Mouse (Mus musculus): ENCODE results near the gene Ints1.

DNA sequence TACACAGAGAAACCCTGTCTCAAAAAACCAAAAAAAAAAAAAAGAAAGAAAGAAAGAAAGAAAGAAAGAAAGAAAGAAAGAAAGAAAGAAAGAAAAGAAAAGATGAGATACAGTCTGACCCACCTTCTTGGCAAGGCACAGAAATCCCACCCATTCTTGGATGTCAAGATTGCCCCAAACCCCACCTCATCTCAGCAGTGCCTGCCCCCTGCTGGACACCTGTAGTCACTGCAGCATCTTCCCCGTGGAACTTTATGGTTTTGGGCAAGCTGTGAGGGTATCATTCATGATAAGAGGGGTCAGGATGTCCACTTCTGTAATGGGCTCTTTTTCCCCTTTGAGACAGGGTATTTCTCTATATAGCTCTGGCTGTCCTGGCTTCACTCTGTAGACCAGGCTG lies 41.8 kb upstream of the Ints1 start:
- TF ChIP-seq POLR2A (IDR thresholded peaks at IDR 0.05; ENCODE audit: insufficient read length, low read depth): no peak
- TF ChIP-seq POLR2AphosphoS2 (IDR thresholded peaks at IDR 0.05; ENCODE audit: insufficient read length, low read depth): no peak
- TF ChIP-seq CEBPB (IDR thresholded peaks at IDR 0.05; ENCODE audit: insufficient read depth, poor library complexity, severe bottlenecking): no peak
- no peak for TF ChIP-seq USF1 (IDR thresholded peaks at IDR 0.05; ENCODE audit: low read depth)
